Mouse (Mus musculus): Measurements from ENCODE around the gene Trim2. TPM values are rescaled to one million over a fixed set of nuclear protein-coding genes. Genes with fewer than 3 reads are reported as not detected.

The Trim2 gene
- polyA plus RNA-seq, 1 experiment from 2014 or later, result 174 TPM

GRCm38 (mm10) chr3:84155558-84156006 lies 151.1 kb downstream of the Trim2 start, which contains the start of gene Mnd1:
Gene Mnd1, minus strand, starts transcription at chr3:84155786.
- H3K36me3 ChIP-seq (ENCODE audit: control insufficient read depth, insufficient read depth, low read length), result peaks cover 8% of the 10 kb centered on the region
- peak within 1 kb of the TSS; percentile 56 for H3K4me3 ChIP-seq (ENCODE audit: low read depth, low read length)
- no peaks in the 10 kb centered on the region for H3K9me3 ChIP-seq (replicated peaks; ENCODE audit: control insufficient read depth, low read length, poor library complexity, severe bottlenecking)
- peak within 1 kb of the TSS; percentile 98 for H3K4me2 ChIP-seq (ENCODE audit: low read length)
- H3K4me1 ChIP-seq (ENCODE audit: control insufficient read depth, insufficient read depth, low read length), result 0 out of 2 replicates have a peak, but pooled peaks cover 2% of the 10 kb centered on the region
- peak within 1 kb of the TSS; percentile 62 for H3K9ac ChIP-seq (ENCODE audit: low read depth, low read length)
- 0% methylated on average over 29 of the region's 29 CpGs for WGBS
- H3K27me3 ChIP-seq (ENCODE audit: control insufficient read depth, insufficient read depth, low read depth, low read length), result no peaks in the 10 kb centered on the region
- peak; percentile 96 for ATAC-seq
- no peak within 1 kb of the TSS for H3K27ac ChIP-seq (ENCODE audit: low read length)

- no peak overlapping the region for H3K27ac ChIP-seq (ENCODE audit: low read length)
- no peaks in the 10 kb centered on the region for H3K27me3 ChIP-seq (ENCODE audit: control insufficient read depth, insufficient read depth, low read depth, low read length)
- ATAC-seq, result peak; percentile 47
- H3K9ac ChIP-seq (ENCODE audit: low read depth, low read length), result peak overlapping the region; percentile 62
- WGBS, result under 1% methylated on average over 26 of the region's 27 CpGs
- no peaks in the 10 kb centered on the region for H3K9me3 ChIP-seq (replicated peaks; ENCODE audit: control insufficient read depth, low read length, poor library complexity, severe bottlenecking)
- peak overlapping the region; percentile 98 for H3K4me2 ChIP-seq (ENCODE audit: low read length)
- H3K4me1 ChIP-seq (ENCODE audit: control insufficient read depth, insufficient read depth, low read length), result 0 out of 2 replicates have a peak, but pooled peaks cover 2% of the 10 kb centered on the region
- peak overlapping the region; percentile 56 for H3K4me3 ChIP-seq (ENCODE audit: low read depth, low read length)
- peaks cover 7% of the 10 kb centered on the region for H3K36me3 ChIP-seq (ENCODE audit: control insufficient read depth, insufficient read depth, low read length)
Observed at GRCm38 (mm10) chr3:84155146-84155545, 151.5 kb downstream of the Trim2 start.

GRCm38 (mm10) chr3:84154721-84155141 lies 151.9 kb downstream of the Trim2 start:
- H3K36me3 ChIP-seq (ENCODE audit: control insufficient read depth, insufficient read depth, low read length), result peaks cover 5% of the 10 kb centered on the region; the same call in 1 of the 2 replicates
- no peak for ATAC-seq
- WGBS, result 16% methylated on average over 12 of the region's 12 CpGs
- no peak overlapping the region for H3K9ac ChIP-seq (ENCODE audit: low read depth, low read length)
- H3K4me2 ChIP-seq (ENCODE audit: low read length), result peak overlapping the region; percentile 98; the same call in 1 of the 2 replicates
- no peak overlapping the region for H3K4me3 ChIP-seq (ENCODE audit: low read depth, low read length)
- H3K27ac ChIP-seq (ENCODE audit: low read length), result no peak overlapping the region
- no peaks in the 10 kb centered on the region for H3K9me3 ChIP-seq (replicated peaks; ENCODE audit: control insufficient read depth, low read length, poor library complexity, severe bottlenecking)
- H3K4me1 ChIP-seq (ENCODE audit: control insufficient read depth, insufficient read depth, low read length), result 0 out of 2 replicates have a peak, but pooled peaks cover 2% of the 10 kb centered on the region
- H3K27me3 ChIP-seq (ENCODE audit: control insufficient read depth, insufficient read depth, low read depth, low read length), result no peaks in the 10 kb centered on the region

- no peaks in the 10 kb centered on the region for H3K27me3 ChIP-seq (ENCODE audit: control insufficient read depth, insufficient read depth, low read depth, low read length)
- H3K4me2 ChIP-seq (ENCODE audit: low read length), result no peak overlapping the region
- no peak overlapping the region for H3K9ac ChIP-seq (ENCODE audit: low read depth, low read length)
- no peaks in the 10 kb centered on the region for H3K9me3 ChIP-seq (replicated peaks; ENCODE audit: control insufficient read depth, low read length, poor library complexity, severe bottlenecking)
- H3K27ac ChIP-seq (ENCODE audit: low read length), result no peak overlapping the region
- no peak for ATAC-seq
- no peak overlapping the region for H3K4me3 ChIP-seq (ENCODE audit: low read depth, low read length)
- H3K4me1 ChIP-seq (ENCODE audit: control insufficient read depth, insufficient read depth, low read length), result no peaks in the 10 kb centered on the region
- WGBS, result 94% methylated on average over 3 of the region's 3 CpGs
- H3K36me3 ChIP-seq (ENCODE audit: control insufficient read depth, insufficient read depth, low read length), result no peaks in the 10 kb centered on the region
Observed at GRCm38 (mm10) chr3:84149831-84150230, 156.8 kb downstream of the Trim2 start.

- 91% methylated on average over 7 of the region's 7 CpGs for WGBS
Observed at GRCm38 (mm10) chr3:84140947-84141346, 165.7 kb downstream of the Trim2 start.

DNA sequence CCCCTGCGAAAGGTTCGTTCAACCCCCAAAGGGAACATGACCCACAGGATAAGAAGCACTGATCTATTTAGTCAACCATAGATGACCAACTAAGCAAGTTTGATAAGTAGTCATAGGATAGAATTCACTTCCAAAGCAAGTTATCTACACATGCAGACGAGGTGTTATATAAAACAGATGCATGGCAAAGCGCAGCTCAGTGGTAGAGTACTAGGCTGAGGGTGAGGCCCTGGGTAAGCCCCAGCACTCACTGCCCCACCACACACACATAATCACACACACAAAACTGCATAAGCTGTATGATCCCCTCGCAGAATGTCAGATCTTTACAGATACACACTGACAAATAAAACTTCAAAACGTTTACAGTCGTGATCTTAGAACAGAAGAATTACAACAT lies 170.2 kb downstream of the Trim2 start:
- Histone ChIP-seq H3K9me3 (replicated peaks; ENCODE audit: control insufficient read depth, low read length, poor library complexity, severe bottlenecking) (no peaks in the 10 kb centered on the region), H3K27ac (ENCODE audit: low read length) (no peak overlapping the region), H3K36me3 (ENCODE audit: control insufficient read depth, insufficient read depth, low read length) (no peaks in the 10 kb centered on the region), H3K9ac (ENCODE audit: low read depth, low read length) (no peak overlapping the region), H3K4me2 (ENCODE audit: low read length) (no peak overlapping the region), H3K27me3 (ENCODE audit: control insufficient read depth, insufficient read depth, low read depth, low read length) (no peaks in the 10 kb centered on the region), H3K4me3 (ENCODE audit: low read depth, low read length) (no peak overlapping the region), H3K4me1 (ENCODE audit: control insufficient read depth, insufficient read depth, low read length) (no peaks in the 10 kb centered on the region)
- no peak for ATAC-seq
- WGBS, result 90% methylated on average over 7 of the region's 7 CpGs

More at GRCm38 (mm10) chr3:84140947-84141346, 165.7 kb downstream of the Trim2 start:
- no peaks in the 10 kb centered on the region for H3K4me1 ChIP-seq (ENCODE audit: control insufficient read depth, insufficient read depth, low read length)
- no peaks in the 10 kb centered on the region for H3K27me3 ChIP-seq (ENCODE audit: control insufficient read depth, insufficient read depth, low read depth, low read length)
- no peak overlapping the region for H3K9ac ChIP-seq (ENCODE audit: low read depth, low read length)
- H3K27ac ChIP-seq (ENCODE audit: low read length), result no peak overlapping the region
- H3K9me3 ChIP-seq (replicated peaks; ENCODE audit: control insufficient read depth, low read length, poor library complexity, severe bottlenecking), result no peaks in the 10 kb centered on the region
- H3K4me3 ChIP-seq (ENCODE audit: low read depth, low read length), result no peak overlapping the region
- no peaks in the 10 kb centered on the region for H3K36me3 ChIP-seq (ENCODE audit: control insufficient read depth, insufficient read depth, low read length)
- H3K4me2 ChIP-seq (ENCODE audit: low read length), result no peak overlapping the region
- ATAC-seq, result no peak

GRCm38 (mm10) chr3:84135933-84136332 lies 170.7 kb downstream of the Trim2 start:
- no peak overlapping the region for H3K4me3 ChIP-seq (ENCODE audit: low read depth, low read length)
- H3K9ac ChIP-seq (ENCODE audit: low read depth, low read length), result no peak overlapping the region
- no peak overlapping the region for H3K4me2 ChIP-seq (ENCODE audit: low read length)
- 71% methylated on average over 6 of the region's 6 CpGs for WGBS
- no peaks in the 10 kb centered on the region for H3K36me3 ChIP-seq (ENCODE audit: control insufficient read depth, insufficient read depth, low read length)
- H3K4me1 ChIP-seq (ENCODE audit: control insufficient read depth, insufficient read depth, low read length), result no peaks in the 10 kb centered on the region
- no peaks in the 10 kb centered on the region for H3K9me3 ChIP-seq (replicated peaks; ENCODE audit: control insufficient read depth, low read length, poor library complexity, severe bottlenecking)
- H3K27ac ChIP-seq (ENCODE audit: low read length), result no peak overlapping the region
- ATAC-seq, result no peak
- H3K27me3 ChIP-seq (ENCODE audit: control insufficient read depth, insufficient read depth, low read depth, low read length), result no peaks in the 10 kb centered on the region

GRCm38 (mm10) chr3:84135387-84135786 lies 171.3 kb downstream of the Trim2 start:
- no peak overlapping the region for H3K4me2 ChIP-seq (ENCODE audit: low read length)
- no peak for ATAC-seq
- no peaks in the 10 kb centered on the region for H3K36me3 ChIP-seq (ENCODE audit: control insufficient read depth, insufficient read depth, low read length)
- no peaks in the 10 kb centered on the region for H3K9me3 ChIP-seq (replicated peaks; ENCODE audit: control insufficient read depth, low read length, poor library complexity, severe bottlenecking)
- H3K27ac ChIP-seq (ENCODE audit: low read length), result no peak overlapping the region
- H3K4me3 ChIP-seq (ENCODE audit: low read depth, low read length), result no peak overlapping the region
- H3K27me3 ChIP-seq (ENCODE audit: control insufficient read depth, insufficient read depth, low read depth, low read length), result no peaks in the 10 kb centered on the region
- WGBS, result 30% methylated on average over 9 of the region's 9 CpGs
- H3K4me1 ChIP-seq (ENCODE audit: control insufficient read depth, insufficient read depth, low read length), result no peaks in the 10 kb centered on the region
- H3K9ac ChIP-seq (ENCODE audit: low read depth, low read length), result no peak overlapping the region

DNA sequence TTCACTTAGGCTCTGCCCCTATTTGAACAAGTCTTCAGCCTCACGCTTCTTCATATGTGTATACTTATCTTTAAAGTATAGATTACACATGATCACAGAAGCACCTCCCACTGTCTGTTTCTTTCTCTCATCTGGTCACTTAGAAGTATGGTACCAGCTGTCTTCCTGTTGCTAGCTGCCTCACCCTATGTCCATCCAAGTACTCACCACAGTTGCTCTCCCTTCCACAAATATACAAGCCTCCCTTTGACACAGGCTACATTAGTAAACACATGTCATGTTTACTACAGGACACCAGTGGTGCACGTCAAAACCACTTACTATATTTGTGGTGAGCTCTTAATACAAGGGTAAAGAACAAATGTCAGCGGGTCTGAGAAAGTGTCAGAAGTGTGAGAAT lies 175.3 kb downstream of the Trim2 start:
- H3K4me1 ChIP-seq (ENCODE audit: control insufficient read depth, insufficient read depth, low read length), result no peaks in the 10 kb centered on the region
- H3K9ac ChIP-seq (ENCODE audit: low read depth, low read length), result no peak overlapping the region
- ATAC-seq, result no peak
- no peaks in the 10 kb centered on the region for H3K36me3 ChIP-seq (ENCODE audit: control insufficient read depth, insufficient read depth, low read length)
- no peaks in the 10 kb centered on the region for H3K9me3 ChIP-seq (replicated peaks; ENCODE audit: control insufficient read depth, low read length, poor library complexity, severe bottlenecking)
- H3K4me2 ChIP-seq (ENCODE audit: low read length), result no peak overlapping the region
- no peaks in the 10 kb centered on the region for H3K27me3 ChIP-seq (ENCODE audit: control insufficient read depth, insufficient read depth, low read depth, low read length)
- WGBS, result 93% methylated on average over 3 of the region's 3 CpGs
- H3K27ac ChIP-seq (ENCODE audit: low read length), result no peak overlapping the region
- H3K4me3 ChIP-seq (ENCODE audit: low read depth, low read length), result no peak overlapping the region

Measured in midbrain, embryonic 16.5 days (tissue).